Mouse (Mus musculus): Measurements from ENCODE around the gene Agfg1.

- no peak for TF ChIP-seq CTCF (IDR thresholded peaks at IDR 0.05; ENCODE audit: low read depth)
- no peak for TF ChIP-seq EP300 (IDR thresholded peaks at IDR 0.05; ENCODE audit: low read depth)
Measured at GRCm38 (mm10) chr1:82792238-82792637, 47.0 kb upstream of the Agfg1 start.
